Mouse (Mus musculus): ENCODE results near the gene Tmem170.

DNA sequence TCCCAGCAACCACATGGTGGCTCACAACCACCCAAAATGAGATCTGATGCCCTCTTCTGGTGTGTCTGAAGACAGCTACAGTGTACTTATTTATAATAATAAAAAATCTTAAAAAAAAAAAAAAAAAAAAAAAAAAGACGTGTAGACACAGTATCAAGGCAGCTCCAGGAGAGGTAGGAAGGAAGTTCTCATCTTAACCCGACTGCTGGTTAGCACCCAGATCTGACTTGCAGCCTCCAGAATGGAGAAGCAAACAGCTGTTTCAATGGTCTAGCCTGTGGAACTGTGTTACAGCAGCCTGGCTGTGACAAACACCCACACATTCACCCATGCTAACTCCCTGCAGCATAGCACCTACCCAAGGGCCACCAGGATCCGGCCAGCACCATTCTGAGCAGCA, 6.2 kb downstream of the Tmem170 start:
- TF ChIP-seq CTCF (IDR thresholded peaks at IDR 0.05; ENCODE audit: low read depth, low read length) (no peak), POLR2A (IDR thresholded peaks at IDR 0.05; ENCODE audit: borderline replicate concordance, low read depth, low read length) (no peak)
